Mouse (Mus musculus) erythroid progenitor cell, adult 5-6 weeks (primary cell): Measurements from ENCODE around the gene Spcs2. TPM values are rescaled to one million over a fixed set of nuclear protein-coding genes. Genes with fewer than 3 reads are reported as not detected.

ENCODE experiments used
- ATAC-seq: replicated peaks from 2 replicates; pipeline ENCODE4 v1.8.0; 2016; ENCODE audit warnings: moderate number of reproducible peaks, mild to moderate bottlenecking, moderate TSS enrichment, inconsistent platforms; ENCODE audit not compliant: poor library complexity, low FRiP score, severe bottlenecking
- total RNA-seq, 2 experiments: library from RNA; stranded (forward) in 1 of 2; stranded (reverse) in 1 of 2; fragments of 150-400 nt in 1 of 2; fragments of 186-747, 209-891 nt in 1 of 2; gene quantifications; 2 replicates each; pipeline versions ENCODE4 v1.2.3 to v1.2.4; 2015 to 2017; ENCODE audit warnings: low replicate concordance in 2 of 2

Gene Spcs2
- total RNA-seq, 2 experiments from 2014 or later = 153 to 169 TPM

DNA sequence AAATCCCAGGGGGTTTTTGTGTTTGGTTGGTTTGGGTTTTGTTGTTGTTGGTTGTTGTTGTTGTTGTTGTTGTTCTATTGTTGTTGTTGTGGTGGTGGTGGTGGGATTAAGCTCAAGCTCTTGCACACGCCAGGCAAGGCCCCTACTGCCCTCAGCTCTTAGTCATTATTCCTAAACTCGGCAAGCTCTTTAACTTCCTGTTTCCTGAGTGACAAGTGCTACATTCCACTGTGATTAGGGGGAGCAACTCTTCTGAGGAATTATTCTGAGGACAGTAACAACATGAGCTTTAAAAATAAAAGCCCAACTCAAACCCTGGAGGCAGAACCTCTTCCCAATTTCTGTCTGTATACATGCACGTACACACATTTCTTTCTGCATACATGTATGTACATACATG lies 2.0 kb upstream of the Spcs2 start:
- ATAC-seq = no peak

DNA sequence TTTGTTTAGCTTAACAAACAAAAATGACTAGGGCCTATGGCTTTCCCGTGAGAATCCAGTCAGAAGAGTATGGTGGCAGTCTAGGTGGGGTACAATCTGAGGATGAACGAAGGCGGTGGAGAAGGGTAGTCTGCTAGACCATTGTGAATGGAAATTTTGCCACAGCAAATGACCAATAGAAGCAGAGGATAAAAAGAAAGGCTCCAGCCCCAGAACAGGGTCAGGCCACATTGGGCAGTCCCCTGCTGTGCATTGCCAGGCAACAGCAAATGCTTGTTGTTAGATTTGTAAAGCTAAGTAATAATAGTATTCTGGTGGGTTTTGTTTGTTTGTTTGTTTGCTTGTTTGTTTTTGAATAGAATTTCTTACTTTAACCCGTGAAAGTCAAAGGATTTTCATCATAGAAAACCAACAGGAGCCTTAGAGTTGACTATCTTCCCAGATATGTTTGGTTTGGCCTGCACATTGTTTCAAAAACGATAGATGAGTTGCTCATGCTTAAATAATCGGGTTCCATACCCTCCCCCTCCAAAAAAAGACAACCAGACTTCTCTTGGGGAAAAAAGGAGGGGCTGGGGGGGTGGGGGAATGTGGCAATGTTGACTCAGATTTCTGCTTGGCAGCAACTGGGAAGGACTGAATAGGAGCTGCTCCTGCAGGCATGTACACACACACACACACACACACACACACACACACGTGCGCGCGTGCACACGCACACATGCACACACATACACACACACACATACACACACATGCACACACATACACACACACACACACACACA lies 1.2 kb upstream of the Spcs2 start:
- no peak for ATAC-seq

DNA sequence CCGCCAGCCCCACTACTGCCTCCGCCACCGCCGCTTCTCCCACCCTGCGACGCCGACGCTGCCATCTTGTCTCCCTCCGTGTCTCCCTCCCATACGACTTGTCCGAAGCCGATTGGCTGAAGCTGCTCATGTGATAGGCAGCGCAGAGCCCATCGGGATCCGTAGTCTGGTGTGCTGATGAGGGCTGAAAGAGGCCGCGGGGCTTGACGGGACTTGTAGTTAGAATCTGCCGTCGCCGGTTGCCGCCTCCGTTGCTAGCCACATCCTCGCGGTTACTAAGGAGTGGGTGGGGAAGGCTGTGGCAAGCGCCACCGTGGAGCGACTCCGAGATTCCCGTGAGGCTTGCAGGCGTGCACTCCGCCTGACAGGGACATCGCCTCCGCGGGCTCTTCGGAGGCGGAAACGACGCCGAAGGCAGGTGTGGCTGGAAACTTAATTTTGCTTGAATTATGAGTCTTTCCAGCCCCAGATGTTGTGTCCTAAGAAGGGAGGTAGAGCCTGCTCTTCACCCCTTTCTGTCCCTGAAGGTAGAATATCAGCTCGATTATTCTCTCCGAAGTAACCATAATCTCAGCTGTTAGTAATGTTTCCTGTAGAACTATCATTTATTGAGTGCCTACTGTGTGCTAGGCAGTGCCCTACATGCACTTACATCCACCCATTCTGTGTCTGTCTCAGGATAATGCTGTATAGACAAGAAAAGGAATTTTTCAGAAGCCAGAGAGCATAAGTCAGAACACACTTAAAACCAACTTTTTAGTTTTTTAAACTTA lies 4.3 kb downstream of the Spcs2 start, which contains the start of gene Xrra1:
TSS of gene Xrra1 (plus strand) at position 304 of the 773 bp plus-strand sequence.
- ATAC-seq = peak; percentile 96

DNA sequence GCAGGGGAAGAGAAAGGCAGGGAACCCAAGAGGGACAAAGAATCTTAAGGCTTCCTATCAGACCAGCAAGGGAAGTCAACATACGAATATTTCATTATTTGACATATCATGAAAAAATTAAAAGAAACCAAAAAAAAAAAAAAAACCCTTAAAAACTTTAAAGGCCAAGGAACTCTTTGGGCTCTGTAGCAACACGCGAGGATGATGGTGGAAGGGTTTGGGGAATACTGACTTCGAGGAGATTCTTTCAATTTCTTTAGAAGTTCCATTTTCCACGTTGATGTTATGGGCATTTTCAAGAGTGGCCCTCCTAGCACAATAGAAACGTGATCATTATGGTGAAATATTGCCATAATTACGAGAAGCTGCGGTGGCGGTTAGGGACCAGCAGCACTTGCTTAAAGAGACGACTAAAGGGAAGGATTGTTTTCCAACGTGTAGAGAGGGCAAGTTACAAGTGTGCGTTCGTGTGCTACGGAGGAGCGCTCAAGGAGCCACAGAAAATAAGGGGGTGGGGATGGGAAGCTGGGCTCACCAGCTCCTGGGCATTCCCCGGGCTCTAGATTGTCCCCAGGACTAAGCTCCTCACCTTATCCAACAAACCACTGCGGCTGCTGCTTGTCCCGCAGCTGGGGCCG lies 5.0 kb downstream of the Spcs2 start:
- ATAC-seq = peak; percentile 43

DNA sequence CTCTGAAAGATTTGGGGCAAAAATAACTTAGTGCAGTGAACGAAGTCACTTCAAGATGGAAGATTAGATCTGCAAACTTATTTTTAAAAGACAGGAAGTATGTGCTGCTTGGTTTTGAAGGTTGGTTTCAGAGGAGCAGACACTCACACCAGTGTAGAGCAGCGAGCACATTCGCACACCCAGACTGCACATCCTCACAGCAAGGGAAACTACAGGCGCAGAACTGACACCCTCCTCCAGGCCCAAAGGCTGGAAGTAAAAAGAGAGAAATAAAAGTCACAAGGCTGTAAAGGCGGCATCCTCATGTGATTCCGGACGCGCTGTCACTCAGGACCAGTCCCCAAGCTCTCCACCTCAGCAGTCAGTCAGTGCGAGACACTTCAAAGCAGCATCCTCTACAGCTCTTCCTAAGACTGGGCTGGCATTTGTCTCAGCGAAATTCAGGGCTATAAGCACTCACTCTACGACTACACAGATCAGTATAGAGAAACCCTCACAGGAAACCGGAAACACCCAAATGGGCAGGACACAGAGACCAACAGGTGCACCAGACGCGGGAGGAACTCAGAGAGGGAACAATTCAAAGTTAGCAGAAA lies 6.9 kb downstream of the Spcs2 start:
- no peak for ATAC-seq

DNA sequence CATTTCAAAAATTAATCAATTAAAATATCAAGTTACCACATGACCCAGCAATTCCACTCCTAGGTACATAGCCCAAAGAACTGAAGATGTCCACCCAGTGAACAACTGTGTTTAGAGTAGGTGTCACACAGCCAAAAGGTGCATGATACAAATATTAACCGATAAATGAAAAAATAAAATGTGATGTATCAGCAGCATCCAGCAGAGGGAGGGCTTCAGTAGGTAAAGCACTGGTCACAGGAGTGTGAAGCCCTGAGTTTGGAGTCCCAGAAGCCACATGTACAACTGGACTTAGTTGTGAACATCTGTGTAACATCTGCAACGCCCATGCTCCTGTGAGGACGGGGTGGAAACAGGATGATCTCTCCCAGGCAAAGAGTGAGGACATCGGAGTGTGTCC lies 9.0 kb downstream of the Spcs2 start:
- ATAC-seq = no peak

DNA sequence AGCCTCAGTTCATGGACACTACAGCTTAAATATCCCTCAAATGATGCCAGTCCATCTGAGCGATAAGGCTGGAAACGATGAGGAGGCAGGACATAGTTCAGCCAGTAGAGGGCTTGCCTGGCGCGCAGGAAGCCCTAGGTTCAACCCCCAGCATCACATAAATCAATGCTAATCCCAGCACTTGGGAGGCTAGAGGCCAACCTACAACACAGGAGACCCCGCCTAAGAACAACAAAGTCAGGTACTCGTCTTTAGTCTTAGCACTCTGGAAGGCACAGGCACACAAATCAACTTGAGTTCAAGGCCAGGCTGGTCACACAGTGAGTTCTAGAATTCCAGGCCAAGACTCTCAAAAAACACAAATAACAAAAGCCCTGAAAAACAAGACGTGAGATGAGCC lies 9.9 kb downstream of the Spcs2 start:
- no peak for ATAC-seq

DNA sequence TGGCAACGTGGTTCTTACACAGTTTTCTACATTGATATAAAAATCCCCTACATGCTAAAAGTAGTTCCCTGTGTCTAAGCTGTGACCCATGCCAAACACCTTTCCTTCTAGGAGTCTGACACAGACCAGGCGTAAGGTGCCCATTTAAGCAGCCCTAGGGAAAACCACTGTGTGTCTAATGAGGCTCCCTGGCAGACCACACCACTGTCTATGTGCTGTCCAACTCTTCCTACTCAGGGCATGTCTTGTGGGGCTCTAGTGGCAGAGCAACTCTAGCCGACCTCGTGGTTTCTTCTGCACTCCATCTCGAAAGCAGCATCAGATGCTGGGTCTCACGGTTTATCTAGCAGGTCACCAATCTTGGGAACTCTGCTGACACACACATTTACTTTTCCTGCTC lies 11.6 kb downstream of the Spcs2 start:
- no peak for ATAC-seq

DNA sequence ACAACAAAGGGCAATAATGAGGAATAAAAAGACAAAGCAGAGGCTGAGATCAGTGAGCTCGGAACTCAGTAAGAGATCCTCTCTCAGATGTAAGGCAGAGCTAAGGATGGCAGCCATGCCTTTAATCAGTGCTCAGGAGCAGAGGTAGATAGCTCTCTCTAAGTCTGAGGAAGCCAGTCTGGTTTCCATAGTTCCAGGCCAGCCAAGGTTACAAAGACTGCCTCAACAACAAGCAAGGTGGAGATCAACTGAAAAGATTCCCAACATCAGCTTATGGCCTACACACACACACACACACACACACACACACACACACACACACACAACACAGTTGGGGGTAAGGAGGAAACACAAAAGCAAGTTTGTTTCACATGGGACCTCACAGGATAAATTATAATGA lies 12.1 kb downstream of the Spcs2 start:
- ATAC-seq = no peak

DNA sequence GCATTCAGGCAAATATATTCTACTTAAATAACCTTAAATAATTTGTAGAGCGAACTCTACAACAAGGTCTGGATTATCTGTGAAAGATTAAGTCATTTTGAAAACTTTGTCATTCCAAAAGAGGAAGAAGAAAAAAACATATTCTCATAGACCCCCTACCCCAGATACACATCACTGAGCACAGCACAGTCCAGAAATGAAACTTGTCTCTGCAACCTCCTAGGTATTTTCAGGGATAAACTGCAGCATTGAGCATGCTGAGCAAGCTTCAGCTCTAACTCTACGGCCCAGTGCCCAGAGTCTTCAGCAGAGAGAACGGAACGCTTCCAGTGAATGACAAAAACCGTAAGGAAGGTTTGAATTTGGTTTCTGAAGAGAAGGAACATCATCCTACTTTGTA lies 12.7 kb downstream of the Spcs2 start:
- no peak for ATAC-seq

DNA sequence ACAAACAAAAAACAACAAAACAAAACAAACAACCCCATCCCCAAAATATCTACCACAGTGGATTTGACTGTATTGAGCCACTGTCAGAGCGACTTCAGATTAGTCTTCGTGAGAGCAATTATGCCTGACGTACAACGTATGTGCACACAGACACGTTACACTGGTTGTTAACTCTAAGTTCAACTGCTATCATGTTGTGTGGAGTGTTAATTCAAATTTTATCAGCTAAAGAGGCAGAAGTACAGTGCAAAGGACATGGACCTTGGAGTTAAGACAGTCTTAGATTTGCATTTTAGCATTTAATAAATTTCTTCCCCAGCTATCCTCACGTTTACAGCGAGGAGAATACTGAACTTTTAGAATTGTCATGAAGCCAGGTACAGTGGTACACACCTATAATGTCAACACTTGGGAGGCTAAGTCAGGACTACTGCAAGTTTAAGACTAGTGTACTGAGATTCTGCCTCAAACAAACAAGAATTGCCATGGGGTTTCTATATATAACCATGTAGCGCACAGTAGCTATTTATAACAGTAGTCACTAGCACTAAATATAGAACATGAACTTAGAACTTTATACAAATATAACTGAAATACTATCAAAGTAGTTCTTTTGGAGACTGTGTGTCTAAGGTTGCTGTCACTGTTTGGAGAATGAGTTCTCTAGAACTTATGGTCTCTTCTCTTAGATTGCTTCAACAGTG lies 17.6 kb downstream of the Spcs2 start:
- ATAC-seq = no peak

DNA sequence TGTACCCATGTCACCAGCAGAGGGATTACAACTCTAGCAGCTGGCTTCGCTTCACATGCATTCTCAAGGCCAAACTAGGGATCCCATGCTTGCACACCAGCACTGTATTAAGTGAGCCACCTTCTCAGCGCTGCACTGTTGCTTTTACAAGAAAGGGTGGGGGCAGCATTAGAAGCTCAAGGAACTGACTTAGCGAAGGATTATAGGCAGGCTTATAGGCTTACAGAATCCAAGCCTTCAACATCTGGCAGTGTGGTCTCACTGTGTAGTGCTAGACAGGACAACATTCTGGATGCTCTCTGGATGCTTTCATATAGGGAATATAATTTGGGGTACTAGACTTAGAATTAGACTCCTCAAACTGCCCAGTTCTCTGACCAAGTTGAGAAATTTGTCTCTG lies 25.0 kb downstream of the Spcs2 start:
- no peak for ATAC-seq

DNA sequence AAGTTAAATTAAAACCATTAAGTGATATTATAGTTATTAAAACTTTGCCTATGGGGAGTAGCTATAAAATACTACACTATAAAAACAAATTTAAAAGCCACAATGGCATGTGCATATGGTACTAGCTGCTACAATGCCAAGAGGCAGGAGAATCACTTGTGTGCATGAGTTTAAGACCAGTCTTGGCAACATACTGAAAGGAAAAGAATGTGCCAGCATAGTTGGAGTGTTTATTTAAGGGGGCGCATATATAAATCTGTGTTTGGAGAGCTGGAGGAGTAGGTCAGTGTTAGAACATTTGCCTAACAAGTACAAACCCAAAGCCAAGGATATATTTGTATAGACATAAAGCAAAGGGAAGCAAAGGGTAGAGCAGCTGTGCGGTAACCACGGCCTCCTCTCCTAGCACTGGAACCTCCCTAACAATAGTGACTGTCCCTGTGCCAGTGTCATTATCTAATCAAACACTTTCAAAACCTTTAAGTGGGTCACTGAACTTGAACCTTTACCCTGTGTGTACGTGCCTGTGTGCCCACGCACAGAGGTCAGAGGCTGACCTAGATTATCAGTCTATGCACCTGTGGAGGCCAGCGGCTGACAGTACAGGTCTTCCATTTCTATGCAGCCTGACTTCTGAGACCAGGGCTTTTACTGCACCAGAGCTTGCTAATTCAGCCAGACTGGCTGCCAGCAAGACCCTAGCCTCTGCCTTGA lies 25.7 kb downstream of the Spcs2 start:
- ATAC-seq = no peak

DNA sequence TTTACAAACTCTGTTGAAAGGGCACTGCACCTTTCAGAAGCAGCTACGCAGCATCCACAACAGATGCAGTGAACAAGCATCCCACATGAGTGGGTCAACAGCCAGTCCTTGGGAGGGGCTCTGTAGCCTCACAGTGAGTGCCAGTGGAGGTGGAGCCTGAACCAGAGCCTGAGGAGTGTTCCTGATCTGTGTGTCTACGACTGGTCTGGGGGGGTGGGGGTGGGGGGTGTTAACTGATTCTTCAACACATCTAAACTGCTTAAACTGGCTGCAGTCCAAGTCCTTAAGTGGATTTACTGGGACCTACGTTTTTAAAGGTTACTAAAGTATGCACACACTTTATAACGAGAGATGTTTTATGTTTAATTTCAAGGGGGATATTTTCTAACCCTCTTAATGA lies 26.5 kb downstream of the Spcs2 start:
- no peak for ATAC-seq

DNA sequence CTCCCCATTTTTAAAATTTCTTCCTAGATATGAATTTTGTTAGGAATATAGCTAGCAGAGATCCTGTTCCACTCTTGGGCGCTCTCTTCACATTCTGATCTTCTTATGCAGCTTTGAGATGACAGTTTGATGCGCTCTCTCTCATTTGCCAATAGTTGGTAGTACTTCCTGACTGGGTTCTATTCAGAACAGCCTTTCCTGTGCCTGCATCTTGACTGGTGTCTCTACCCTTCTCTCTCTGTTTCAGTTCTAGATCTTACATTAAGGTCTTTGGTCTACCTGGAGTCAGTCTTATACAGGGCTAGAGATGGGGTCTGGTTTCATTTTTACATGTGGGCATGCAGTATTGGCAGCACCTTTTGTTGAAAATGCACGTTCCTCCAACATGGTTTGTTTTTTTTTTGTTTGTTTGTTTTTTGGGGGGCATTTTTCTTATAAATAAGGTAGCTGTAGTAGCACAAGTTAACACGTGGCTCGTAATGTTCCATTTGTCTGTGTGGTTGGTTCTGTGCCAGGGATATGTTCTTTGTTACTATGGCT lies 28.9 kb downstream of the Spcs2 start:
- ATAC-seq = no peak

DNA sequence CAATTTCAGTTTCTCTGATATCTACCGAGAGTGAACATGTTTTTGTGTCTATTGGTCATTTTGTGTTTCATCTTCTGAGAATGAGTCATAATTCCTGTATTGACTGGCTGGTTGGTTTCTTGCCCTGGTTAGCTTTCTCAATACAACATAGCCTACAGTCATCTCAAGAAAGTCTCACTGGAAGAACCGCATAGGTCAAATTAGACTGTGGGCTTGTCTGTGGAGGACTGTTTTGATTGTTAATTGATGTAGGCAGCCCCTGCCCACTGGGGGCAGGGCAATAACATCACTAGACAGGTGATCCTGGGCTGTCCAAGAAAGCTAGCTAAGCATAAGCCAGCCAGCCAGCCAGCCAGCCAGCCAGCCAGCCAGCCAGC lies 29.4 kb downstream of the Spcs2 start:
- ATAC-seq = no peak

DNA sequence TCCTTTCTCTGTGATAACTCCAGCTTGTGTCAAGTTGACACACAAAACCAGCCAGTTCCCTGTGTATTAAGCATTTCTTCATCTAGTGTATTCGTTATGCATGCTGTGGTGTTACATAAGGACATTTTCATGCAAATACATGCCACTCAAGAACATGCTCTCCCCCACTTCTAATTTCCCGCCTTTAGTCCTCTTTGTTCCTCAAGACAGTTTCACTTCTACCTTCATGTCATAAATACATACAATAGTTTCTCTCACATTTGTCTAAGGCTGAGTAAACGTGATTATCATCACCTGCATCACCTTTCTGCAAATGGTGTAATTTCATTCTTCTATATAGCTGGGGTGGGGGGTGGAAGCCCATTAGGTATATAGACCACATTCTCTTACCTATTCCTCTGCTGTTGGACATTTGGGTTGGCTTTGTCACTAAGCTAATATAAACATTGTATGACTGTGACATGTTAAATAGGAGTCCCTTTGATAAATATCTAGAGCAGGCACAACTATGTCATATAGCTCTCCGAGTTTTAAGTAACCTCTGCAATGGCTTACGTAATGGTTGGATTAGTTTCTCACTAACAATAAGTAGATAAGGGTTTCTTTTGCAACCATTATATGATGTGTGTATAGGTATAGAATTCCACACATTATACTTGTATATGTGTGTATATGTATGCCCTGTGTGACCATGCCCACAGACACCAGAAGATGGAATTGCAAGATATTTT lies 30.0 kb downstream of the Spcs2 start:
- ATAC-seq = no peak

DNA sequence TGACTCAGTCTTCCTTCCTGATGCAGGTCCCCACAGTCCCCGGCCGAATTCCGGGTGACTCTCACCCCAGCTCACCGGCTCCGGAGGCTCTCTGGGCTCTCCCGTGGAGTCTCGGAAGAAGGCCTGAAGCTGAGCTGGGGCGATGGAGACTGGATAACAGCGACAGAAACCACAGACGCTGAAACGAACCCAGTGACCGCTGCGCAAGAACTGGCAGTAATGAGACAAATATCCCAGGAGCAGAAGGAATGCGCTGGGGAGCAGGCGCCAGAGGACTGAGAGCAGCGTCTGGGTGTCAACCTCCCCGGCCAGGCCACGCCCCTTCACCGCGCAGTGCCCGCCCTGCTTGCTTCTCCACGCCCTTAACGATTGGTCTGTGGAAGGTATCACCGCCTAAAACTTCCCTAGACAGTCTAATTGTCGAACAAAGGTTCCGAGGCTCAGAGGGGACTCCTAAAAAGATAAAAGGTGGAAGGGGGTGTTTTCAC lies 35.1 kb downstream of the Spcs2 start, which contains the start of gene Neu3:
TSS of gene Neu3 (minus strand) at position 335 of the 488 bp plus-strand sequence.
- peak; percentile 93 for ATAC-seq
